Mouse (Mus musculus) thymus, postnatal 10 days (tissue): ENCODE results near the gene Samd4b.

Source experiments
- DNase-seq, 2 experiments: peaks; one replicate each; pipeline ENCODE4 v3.0.0; 2021; ENCODE audit warnings: low spot score in 2 of 2

The Samd4b gene

GRCm38 (mm10) chr7:28587644-28588043 is 10.3 kb downstream of the Samd4b start:
- no peak for DNase-seq

DNA sequence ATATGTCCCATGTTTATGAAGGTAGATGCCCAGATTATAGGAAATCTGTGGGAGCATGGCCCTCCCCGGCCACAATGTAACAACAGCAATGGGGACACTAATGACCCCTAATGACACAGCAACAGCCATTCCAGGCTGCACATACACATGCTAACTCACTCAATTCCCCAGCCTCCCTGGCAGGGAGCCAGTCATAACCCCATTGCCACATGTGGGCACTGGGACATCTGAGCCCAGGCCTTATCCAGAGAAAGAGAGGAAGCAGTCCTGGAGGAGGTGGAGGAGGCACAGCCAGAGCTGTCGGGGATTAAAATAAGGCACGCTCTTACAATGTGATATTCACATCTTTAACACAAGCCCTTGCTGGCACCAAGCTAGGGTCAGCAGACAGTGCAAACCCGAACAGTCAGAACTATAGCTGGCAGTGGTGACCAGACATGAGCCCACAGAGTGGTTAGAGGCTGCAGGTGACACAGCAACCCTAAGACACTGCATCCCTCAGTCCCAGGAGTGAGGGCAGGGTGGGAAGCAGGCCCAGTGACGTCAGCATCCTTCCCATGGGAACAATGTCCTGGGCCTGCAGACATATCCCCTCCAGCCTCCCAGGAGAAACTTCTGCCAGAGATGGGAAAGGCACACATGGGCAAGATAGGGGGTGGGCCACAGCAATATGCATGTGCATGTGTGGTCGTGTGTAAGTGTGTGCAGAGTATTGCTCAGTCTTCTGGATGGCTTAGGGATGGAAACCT is 11.1 kb downstream of the Samd4b start:
- DNase-seq: no peak

GRCm38 (mm10) chr7:28585001-28585400 is 12.9 kb downstream of the Samd4b start:
- DNase-seq: no peak

DNA sequence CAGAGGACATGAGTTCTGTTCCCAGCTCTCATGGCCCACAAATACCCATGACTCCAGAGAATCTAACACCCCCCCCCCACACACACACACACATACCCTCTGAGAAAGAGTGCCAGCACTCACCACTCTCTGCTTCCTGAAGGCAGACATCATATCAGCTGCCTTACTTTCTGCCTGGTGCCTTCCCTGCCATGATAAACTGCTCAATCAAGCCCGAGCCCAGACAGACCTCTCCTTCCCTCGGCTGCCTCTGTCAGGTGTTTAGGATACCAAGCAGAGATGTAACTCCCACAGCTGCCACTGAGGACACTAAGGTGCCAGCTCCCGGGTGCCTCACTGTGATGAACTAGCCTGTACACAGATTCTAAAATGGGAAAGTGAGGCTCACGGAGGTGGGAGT is 13.5 kb downstream of the Samd4b start:
- DNase-seq: no peak

- DNase-seq: no peak
Observed at GRCm38 (mm10) chr7:28583570-28584344, 14.2 kb downstream of the Samd4b start.

GRCm38 (mm10) chr7:28582841-28583240 is 15.1 kb downstream of the Samd4b start:
- no peak for DNase-seq

DNA sequence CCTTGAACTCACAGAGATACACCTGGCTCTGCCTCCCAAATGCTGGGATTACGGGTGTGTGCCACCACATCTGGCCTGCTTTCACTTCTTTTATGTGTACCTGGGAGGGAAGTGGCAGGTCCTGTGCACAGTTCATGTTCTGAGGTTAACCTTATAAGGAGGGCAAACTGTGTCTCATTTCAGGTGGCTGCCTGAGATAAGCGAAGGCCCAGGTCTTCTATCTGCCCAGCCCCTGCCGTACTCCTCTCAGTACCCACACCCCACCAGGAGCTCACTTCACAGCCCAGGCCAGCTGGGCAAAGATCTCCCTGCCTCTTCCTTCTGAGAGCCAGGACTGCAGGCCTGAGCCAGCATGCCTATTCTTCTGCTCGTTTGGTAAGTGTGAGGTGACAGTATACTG is 16.2 kb downstream of the Samd4b start:
- DNase-seq: no peak

DNA sequence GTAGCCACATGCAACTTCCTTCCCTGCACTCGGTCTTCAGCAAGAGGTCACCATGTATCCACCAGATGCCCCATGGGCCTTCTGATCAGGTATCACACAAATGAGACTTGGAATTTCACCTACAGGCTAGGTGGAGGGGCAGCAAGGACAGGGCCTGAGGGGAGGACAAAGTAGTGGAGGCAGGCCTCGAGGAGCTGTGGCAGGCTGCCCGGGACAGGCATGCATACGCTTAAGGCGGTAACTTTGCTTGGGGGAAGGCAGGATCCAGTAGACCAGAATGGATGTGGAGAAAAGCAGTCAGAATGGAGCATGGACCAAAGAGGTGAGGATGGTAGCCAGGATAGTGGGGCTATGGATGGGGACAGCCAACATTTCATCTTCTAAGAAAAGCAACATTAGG is 18.1 kb downstream of the Samd4b start:
- no peak for DNase-seq

DNA sequence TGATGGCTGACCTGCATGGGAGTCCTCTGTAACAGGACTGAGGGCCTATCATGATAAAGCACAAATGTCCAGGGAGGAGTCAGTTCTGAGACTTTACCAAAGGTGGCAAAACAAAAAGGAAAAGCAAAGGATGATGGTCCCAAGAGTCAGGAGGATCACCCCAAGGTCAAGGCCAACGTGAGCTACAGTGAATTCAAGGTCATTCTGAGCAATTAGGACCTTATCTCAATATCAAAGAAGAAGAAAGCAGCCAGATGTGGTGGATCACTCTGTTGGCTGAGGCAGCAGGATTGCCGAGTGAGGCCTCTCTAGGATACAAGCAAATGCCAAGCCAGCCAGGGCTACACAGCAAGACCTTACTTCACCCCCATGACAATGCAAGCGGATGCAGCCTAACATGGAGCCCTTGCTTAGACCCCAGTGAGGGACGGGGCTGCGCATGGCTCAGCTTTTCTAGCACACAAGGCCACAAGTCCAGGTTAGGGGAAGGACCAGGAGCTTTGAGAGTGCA is 19.3 kb downstream of the Samd4b start:
- DNase-seq: no peak

DNA sequence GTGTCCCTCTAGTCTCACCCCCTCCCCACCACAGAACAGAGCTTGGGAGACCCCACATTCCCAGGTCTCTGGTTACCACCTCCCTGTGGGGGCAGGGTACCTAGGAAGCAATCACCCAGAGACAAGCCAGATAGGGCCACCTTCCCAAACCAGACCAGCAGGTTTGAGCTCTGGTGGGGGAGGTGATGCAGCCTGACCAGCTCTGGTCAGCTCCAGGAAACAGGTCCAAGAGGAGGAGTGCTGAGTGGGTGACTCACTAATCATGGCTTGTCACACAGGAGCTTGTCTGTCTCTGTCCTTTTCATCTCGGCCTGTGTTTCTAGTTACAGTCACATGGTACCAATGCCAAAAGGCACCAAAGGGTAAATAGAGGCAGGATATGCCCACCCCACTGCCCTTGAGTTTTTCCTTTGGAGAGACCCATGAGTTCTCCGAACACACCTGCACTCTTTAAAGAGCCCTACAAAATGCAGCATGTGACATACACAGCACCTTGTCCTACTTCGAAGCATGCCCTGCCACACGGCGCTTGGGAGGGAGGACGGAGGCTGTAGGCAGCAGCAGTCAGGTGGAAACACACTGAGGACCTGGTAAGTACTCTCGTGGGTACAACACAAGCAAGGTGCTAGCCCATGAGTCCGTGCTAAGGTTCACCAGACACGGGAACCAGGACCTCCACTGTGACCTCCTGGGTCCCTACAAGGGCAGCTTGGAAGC is 20.0 kb downstream of the Samd4b start:
- no peak for DNase-seq

DNA sequence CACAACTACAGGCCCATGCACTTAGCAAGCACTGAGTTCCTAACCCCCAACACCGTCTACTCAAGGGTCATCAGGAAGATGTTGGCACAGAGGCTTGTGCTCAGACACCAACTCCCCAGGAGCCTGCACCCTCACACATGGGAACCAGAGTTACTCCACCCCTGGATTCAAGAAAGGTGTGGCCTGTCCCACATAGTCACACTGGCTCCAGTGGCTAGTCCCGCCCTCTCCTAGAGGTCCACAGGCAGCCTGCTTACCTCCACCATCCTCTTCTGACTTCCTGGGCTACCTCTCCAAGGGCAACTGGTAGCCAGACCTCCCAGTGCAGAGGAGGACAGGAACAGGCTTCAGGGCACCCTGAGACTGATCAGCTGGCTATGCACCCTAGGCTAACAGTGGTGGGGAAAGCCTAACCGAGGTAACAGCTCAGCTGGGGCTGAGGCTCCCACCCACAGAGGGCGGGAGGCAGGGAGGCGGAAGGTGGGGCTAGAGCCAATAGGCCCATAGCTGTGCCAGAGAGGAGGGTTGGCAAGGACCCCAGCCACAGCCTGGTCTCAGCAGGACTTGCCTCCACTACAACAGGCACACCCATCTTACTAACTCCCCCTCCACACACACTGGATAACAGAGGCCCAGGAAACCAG is 21.6 kb downstream of the Samd4b start:
- DNase-seq: no peak

DNA sequence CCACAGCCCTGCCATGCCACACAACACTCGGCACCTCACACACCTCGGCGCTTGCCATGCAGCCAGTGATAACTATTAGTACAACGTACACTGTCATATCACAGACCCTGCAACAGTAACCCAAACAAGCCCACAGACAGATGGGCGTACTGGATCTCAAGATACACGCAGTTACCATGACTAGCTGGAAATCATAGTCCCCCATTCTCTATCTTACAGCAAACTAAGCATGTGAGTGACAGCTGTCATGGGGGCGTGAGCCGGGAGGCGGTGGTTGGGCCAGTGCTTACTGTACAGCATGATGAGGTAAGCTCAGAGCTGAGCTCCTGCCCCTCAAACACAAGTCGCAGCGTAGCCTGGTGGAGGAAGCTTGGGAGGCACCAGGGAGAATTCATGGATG is 22.3 kb downstream of the Samd4b start:
- DNase-seq: no peak

GRCm38 (mm10) chr7:28573236-28573635 is 24.7 kb downstream of the Samd4b start:
- DNase-seq: no peak

- no peak for DNase-seq
Observed at GRCm38 (mm10) chr7:28572689-28573088, 25.3 kb downstream of the Samd4b start.

DNA sequence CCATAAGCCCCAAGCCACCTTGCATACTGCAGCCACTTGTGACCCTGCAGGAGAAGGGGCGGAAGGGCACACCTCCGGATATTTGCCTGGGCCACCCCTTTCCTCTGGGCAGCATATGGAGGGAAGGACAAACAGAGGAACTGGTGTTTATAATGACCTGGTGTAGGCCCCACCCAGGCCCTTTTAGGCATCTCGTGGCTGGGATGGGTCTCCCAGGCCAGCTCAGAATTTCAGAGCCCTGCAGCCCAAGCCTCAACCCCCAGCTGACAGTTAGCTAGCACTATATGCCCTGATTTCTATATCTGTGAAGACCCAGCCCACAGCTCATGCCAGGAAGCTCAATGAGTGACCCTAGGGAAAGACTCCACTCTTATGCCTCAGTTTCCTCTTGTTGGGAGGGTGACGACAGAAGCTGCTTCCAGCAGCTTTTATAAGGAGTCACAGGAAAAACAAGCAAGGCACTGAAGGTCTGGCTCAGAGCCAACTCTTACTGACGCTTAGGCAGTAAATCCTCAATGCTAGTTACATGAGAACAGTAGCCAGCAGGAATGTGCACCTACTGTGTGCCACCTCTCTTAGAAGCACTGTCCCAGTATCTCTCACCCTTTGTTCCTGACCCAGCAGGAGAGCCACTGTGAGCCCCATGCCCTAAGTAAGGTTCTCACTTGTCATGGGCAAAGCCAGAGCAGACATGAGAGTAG is 26.8 kb downstream of the Samd4b start:
- no peak for DNase-seq

- no peak for DNase-seq
Observed at GRCm38 (mm10) chr7:28570291-28570981, 27.5 kb downstream of the Samd4b start.

- peak in 1 of 2 experiments; percentile 79 for DNase-seq
Observed at GRCm38 (mm10) chr7:28568253-28568652, 29.7 kb downstream of the Samd4b start.

DNA sequence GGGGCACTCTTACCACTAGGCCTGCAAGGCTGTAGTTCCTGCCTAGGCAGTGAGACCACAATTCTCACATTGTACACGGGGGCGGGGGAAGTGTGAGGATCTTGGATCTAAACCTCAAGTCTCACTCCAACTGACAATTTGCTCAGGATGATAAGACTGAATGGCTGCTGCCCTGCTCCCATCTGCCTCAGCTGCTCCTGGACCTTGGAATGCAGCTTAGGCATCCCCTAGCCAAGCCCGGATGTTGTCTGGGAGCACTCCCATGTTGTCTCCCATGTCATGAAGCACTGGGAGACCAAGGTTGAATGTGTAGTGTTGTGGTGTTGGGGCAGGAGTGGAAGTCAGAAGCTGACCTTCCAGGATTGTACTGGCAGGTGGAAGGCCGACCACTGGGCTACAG is 30.4 kb downstream of the Samd4b start:
- no peak for DNase-seq

DNA sequence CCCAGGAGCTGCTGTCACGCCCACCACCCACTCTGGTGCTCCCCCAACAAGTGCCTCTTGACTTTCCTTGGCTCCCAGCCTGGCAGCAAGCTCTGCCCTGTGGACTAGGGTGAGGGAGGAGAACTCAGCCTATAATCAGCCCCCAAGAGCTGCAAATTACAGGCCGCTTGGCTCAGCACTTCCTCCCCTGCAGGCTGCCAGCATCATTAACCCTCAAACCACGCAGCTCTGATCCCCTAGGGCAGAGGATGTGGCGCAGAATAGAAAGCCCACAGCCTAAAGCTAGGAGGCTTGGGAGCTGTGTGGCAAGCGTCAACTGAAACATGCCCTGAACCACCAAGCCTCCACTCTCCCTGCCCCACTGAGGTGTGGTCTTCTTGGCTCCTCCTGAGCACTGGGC is 32.5 kb downstream of the Samd4b start:
- DNase-seq: peak; percentile 48 to 53

DNA sequence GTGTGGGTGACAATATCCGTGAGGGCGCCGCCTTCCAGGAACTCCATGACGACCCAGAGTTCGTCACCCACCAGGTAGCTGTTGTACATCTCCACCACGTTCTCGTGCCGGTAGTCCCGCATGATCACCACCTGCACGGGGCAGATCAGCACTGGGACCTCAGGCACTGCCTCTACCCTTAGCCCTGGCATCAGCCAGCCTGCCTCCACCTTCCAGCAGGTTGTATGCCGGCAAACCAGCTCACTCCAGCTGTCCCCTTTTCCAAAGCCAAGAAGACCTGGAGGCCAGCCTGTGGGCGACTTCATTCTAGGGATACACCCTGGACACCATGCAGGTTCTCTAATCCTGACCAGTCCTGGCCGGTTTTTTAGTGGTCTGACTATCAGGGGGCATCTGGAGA is 35.0 kb downstream of the Samd4b start:
- no peak for DNase-seq

DNA sequence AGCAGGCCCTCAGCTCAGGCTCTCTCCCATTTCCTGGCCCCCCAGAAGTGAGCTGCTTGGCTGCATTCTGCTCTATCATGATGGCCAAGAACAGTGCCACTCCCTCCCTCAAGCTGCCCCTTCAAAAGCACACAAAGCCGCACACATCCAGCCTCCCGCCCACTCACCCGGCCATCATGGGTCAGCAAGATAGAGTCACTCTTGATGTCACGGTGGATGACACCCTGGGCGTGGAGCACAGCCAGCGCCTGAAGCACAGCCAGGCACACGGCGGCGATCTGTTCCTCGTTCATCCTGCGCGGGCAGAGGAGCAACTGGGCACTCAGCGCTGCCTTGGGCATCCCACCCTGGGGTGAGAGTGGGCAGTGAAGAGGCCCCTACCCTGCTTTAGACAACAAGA is 35.6 kb downstream of the Samd4b start:
- no peak for DNase-seq
